Mouse (Mus musculus): ENCODE data around the gene Edem2. TPM values are rescaled to one million over a fixed set of nuclear protein-coding genes. Genes with fewer than 3 reads are reported as not detected.

Gene Edem2
- polyA plus RNA-seq, 1 experiment from 2014 or later = 24.6 TPM

DNA sequence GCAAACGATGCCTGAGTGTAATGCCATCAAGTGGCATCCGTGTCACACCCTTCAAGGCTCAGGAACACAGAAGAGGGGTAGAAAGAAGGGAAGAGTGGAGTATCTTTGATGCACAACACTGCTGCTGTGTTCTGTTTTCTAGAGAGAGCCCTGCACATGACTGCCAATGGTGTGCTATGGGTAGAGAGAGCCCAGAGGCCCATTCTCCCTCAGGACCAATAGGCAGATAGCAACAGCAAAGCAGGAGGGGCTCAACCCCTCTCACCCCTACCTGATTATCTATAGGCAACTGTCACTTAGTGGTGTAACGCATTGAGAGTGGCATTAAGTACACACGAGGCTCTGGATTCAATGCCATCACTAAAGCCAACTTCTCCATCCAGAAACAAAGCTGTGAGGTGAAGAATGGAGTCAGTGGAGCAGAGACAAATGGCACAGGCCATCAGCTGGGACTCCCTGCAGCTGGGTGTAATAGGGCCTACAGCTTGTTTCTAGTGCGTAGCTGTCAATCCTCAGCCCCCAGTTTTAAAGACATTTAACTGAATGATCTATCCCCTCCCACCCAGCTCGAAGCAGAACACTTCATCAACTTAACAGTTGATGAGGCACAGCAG lies 73.4 kb downstream of the Edem2 start:
- no peak overlapping the region for H3K9ac ChIP-seq
- ATAC-seq = no peak
- no peaks in the 10 kb centered on the region for H3K4me1 ChIP-seq
- H3K4me3 ChIP-seq = no peak overlapping the region
- H3K36me3 ChIP-seq = peaks cover 91% of the 10 kb centered on the region
- H3K27me3 ChIP-seq (replicated peaks) = no peaks in the 10 kb centered on the region
- H3K27ac ChIP-seq = no peak overlapping the region
- H3K9me3 ChIP-seq (replicated peaks) = no peaks in the 10 kb centered on the region
- 79% methylated on average over 6 of the region's 6 CpGs for WGBS (ENCODE audit: insufficient replicate concordance)
- no peak overlapping the region for H3K4me2 ChIP-seq

- peaks cover 93% of the 10 kb centered on the region for H3K36me3 ChIP-seq
- H3K27ac ChIP-seq = no peak overlapping the region
- WGBS (ENCODE audit: insufficient replicate concordance) = 86% methylated on average over 5 of the region's 5 CpGs
- no peaks in the 10 kb centered on the region for H3K27me3 ChIP-seq (replicated peaks)
- no peaks in the 10 kb centered on the region for H3K4me1 ChIP-seq
- H3K4me3 ChIP-seq = no peak overlapping the region
- no peak overlapping the region for H3K4me2 ChIP-seq
- no peaks in the 10 kb centered on the region for H3K9me3 ChIP-seq (replicated peaks)
- H3K9ac ChIP-seq = no peak overlapping the region
- ATAC-seq = no peak
These were observed 76.7 kb downstream of the Edem2 start for GRCm38 (mm10) chr2:155652618-155653017.

Other genes with a start within 250 kb of the Edem2 start
- 25.1 and 27.1 TPM in 2 replicates for gene Acss2, start 211.5 kb downstream of the Edem2 start, polyA plus RNA-seq (2016; fragmentation: Nextera tagmentation; extraction: Ambion mirVana)
- 0.54 and 0.86 TPM in 2 replicates for gene Ggt7, start 211.2 kb downstream of the Edem2 start, polyA plus RNA-seq (2016; fragmentation: Nextera tagmentation; extraction: Ambion mirVana)
- 64.0 and 64.1 TPM in 2 replicates for gene Gss, start 136.7 kb downstream of the Edem2 start, polyA plus RNA-seq (2016; fragmentation: Nextera tagmentation; extraction: Ambion mirVana)
- gene Myh7b, start 118.3 kb downstream of the Edem2 start, polyA plus RNA-seq (2016; fragmentation: Nextera tagmentation; extraction: Ambion mirVana) = 6.0 TPM in 2 replicates
- gene Trpc4ap, start 37.1 kb downstream of the Edem2 start, polyA plus RNA-seq (2016; fragmentation: Nextera tagmentation; extraction: Ambion mirVana) = 78.5 and 80.9 TPM in 2 replicates
- not detected in 2 replicates for gene Gm17581, start 6.4 kb upstream of the Edem2 start, polyA plus RNA-seq (2016; fragmentation: Nextera tagmentation; extraction: Ambion mirVana)
- 1.2 and 1.5 TPM in 2 replicates for gene Procr, start 21.6 kb upstream of the Edem2 start, polyA plus RNA-seq (2016; fragmentation: Nextera tagmentation; extraction: Ambion mirVana)
- 0.04 TPM in 1 of 2 replicates, not detected in the other for gene Mmp24, start 45.9 kb upstream of the Edem2 start, polyA plus RNA-seq (2016; fragmentation: Nextera tagmentation; extraction: Ambion mirVana)
- 6.0 and 6.6 TPM in 2 replicates for gene BC029722, start 90.0 kb upstream of the Edem2 start, polyA plus RNA-seq (2016; fragmentation: Nextera tagmentation; extraction: Ambion mirVana)
- gene Eif6, start 97.5 kb upstream of the Edem2 start, polyA plus RNA-seq (2016; fragmentation: Nextera tagmentation; extraction: Ambion mirVana) = 186 and 198 TPM in 2 replicates
- gene Fam83c, start 105.4 kb upstream of the Edem2 start, polyA plus RNA-seq (2016; fragmentation: Nextera tagmentation; extraction: Ambion mirVana) = 0.04 and 0.07 TPM in 2 replicates
- 51.0 and 56.6 TPM in 2 replicates for gene Uqcc1, start 200.8 kb upstream of the Edem2 start, polyA plus RNA-seq (2016; fragmentation: Nextera tagmentation; extraction: Ambion mirVana)
- not detected in 2 replicates for gene Gm15557, start 211.3 kb upstream of the Edem2 start, polyA plus RNA-seq (2016; fragmentation: Nextera tagmentation; extraction: Ambion mirVana)
- gene Gdf5, start 215.9 kb upstream of the Edem2 start, polyA plus RNA-seq (2016; fragmentation: Nextera tagmentation; extraction: Ambion mirVana) = 0.07 and 0.23 TPM in 2 replicates
- gene Cep250, start 227.0 kb upstream of the Edem2 start, polyA plus RNA-seq (2016; fragmentation: Nextera tagmentation; extraction: Ambion mirVana) = 20.7 and 21.4 TPM in 2 replicates

All from liver, embryonic 12.5 days (tissue).